Mouse (Mus musculus): ENCODE results near the gene Ranbp1.
"Not testable (repeated sequence)": the region's sequence is repeated elsewhere in the genome, so short reads cannot be mapped to it uniquely, and the experiment has no call there.

The Ranbp1 gene

GRCm38 (mm10) chr16:18248433-18249363 is at the start of gene Ranbp1, which contains the start of gene Trmt2a:
Ranbp1 (minus strand) TSS chr16:18248732.
Trmt2a (plus strand) TSS chr16:18248679.
- in situ Hi-C loops (cut with MboI; ENCODE audit: low pct_unique_long_range_greater_than_20kb in 1 of 2, low sequenced_read_pairs in 2 of 2, unreplicated experiment in 1 of 2): no loop called here

DNA sequence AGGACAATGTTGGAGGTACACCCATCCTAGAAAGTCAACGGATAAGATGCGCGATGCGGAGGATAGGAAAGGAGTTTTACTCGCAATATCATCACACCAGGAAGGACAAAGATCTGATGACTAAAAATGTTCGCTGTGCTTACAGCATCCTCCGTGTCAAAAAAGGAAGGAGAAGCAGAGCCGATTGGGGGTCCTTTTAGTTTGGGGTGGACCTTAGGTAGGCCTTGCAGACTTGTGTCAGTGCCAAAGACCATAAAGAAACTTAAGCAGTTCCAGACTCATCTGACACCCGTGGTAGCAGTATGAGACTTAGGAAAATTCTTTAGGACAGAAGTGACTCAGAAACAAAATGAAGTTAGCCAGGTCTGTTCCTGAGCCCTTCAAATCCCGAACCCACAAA is 41.1 kb upstream of the Ranbp1 start:
- in situ Hi-C loops (cut with MboI; ENCODE audit: low pct_unique_long_range_greater_than_20kb in 1 of 2, low sequenced_read_pairs in 2 of 2, unreplicated experiment in 1 of 2): not testable (repeated sequence)

- in situ Hi-C loops (cut with MboI; ENCODE audit: low pct_unique_long_range_greater_than_20kb in 1 of 2, low sequenced_read_pairs in 2 of 2, unreplicated experiment in 1 of 2): no loop called here
These were observed 40.6 kb upstream of the Ranbp1 start, which contains the start of gene Dgcr8 for GRCm38 (mm10) chr16:18289067-18289588. Dgcr8 (minus strand) TSS chr16:18289246.

- in situ Hi-C loops (cut with MboI; ENCODE audit: low pct_unique_long_range_greater_than_20kb in 1 of 2, low sequenced_read_pairs in 2 of 2, unreplicated experiment in 1 of 2): no loop called here
These were observed 40.1 kb upstream of the Ranbp1 start for GRCm38 (mm10) chr16:18288581-18289061.

GRCm38 (mm10) chr16:18288166-18288565 is 39.6 kb upstream of the Ranbp1 start:
- in situ Hi-C loops (cut with MboI; ENCODE audit: low pct_unique_long_range_greater_than_20kb in 1 of 2, low sequenced_read_pairs in 2 of 2, unreplicated experiment in 1 of 2): no loop called here

DNA sequence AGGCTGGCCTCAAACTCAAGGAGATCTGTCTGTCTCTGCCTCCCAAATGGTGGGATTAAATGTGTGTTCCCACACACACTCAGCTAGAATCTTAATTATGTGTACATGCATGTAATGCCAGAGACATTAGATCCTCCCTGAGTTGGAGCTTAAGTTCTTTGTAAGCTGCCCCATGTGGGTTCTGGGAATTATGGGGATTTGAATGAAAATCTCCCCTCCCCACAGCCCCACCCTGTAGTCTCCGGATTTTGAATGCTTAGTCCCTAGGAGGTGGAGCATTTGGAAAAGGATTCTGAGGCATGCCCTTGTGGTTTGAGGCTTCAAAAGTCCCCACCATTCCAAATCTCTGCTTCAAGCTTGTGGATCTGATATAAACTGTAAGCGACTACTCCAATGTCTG is 26.6 kb upstream of the Ranbp1 start:
- in situ Hi-C loops (cut with MboI; ENCODE audit: low pct_unique_long_range_greater_than_20kb in 1 of 2, low sequenced_read_pairs in 2 of 2, unreplicated experiment in 1 of 2): no loop called here

DNA sequence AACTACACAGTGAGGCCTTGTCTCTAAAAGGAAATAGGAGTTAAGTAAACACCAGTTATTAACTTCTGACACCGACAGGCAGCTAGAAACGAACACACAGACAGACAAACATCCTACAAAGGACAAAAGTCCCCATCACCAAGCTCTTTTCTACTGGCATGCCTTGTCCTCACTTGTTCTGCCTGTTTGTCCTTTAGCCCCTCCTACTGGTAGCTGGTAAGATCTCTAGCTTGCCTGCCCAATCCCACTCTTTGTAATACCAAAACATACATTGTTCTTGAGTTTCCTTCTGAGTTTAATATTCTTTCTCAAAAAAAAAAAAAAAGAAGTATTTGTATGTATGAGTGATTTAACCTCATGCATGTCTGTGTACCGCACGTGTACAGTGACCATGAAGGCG is 19.6 kb upstream of the Ranbp1 start:
- in situ Hi-C loops (cut with MboI; ENCODE audit: low pct_unique_long_range_greater_than_20kb in 1 of 2, low sequenced_read_pairs in 2 of 2, unreplicated experiment in 1 of 2): loop anchor here in 1 of 2 experiments (10.0 to 25.0 kb wide), 2 partner anchors 483 to 1381 kb away; partner anchors contain the start of gene Ppm1f

DNA sequence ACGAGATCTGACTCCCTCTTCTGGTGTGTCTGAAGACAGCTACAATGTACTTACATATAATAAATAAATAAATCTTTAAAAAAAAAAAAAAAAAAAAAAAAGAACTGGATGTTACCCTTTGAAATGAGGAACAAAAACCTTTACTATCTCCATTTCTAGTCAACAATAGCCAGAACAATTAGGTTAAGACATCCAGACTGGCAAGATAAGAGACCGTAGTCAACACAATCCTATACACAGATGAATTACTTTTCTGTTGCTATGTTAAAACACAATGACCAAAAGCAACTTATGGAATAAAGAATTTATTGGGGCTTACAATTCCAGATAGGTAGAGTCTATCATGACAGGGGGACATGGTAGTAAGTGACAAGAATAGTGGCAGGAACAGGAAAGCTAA is 16.5 kb upstream of the Ranbp1 start:
- in situ Hi-C loops (cut with MboI; ENCODE audit: low pct_unique_long_range_greater_than_20kb in 1 of 2, low sequenced_read_pairs in 2 of 2, unreplicated experiment in 1 of 2): loop anchor here in 1 of 2 experiments (10.0 to 25.0 kb wide), 2 partner anchors 480 to 1378 kb away; partner anchors contain the start of gene Ppm1f

GRCm38 (mm10) chr16:18258221-18258620 is 9.7 kb upstream of the Ranbp1 start, which contains the start of gene Gm49776:
Gm49776 (minus strand) TSS chr16:18258321.
- in situ Hi-C loops (cut with MboI; ENCODE audit: low pct_unique_long_range_greater_than_20kb in 1 of 2, low sequenced_read_pairs in 2 of 2, unreplicated experiment in 1 of 2): loop anchor here in 1 of 2 experiments (25.0 kb wide), 1 partner anchor 1371 kb away; the partner anchor contains the start of gene Ppm1f

GRCm38 (mm10) chr16:18253866-18254265 is 5.3 kb upstream of the Ranbp1 start:
- in situ Hi-C loops (cut with MboI; ENCODE audit: low pct_unique_long_range_greater_than_20kb in 1 of 2, low sequenced_read_pairs in 2 of 2, unreplicated experiment in 1 of 2): loop anchor here in 1 of 2 experiments (25.0 kb wide), 1 partner anchor 1367 kb away; the partner anchor contains the start of gene Ppm1f

GRCm38 (mm10) chr16:18252736-18253135 is 4.2 kb upstream of the Ranbp1 start:
- in situ Hi-C loops (cut with MboI; ENCODE audit: low pct_unique_long_range_greater_than_20kb in 1 of 2, low sequenced_read_pairs in 2 of 2, unreplicated experiment in 1 of 2): loop anchor here in 1 of 2 experiments (25.0 kb wide), 1 partner anchor 1365 kb away; the partner anchor contains the start of gene Ppm1f

- in situ Hi-C loops (cut with MboI; ENCODE audit: low pct_unique_long_range_greater_than_20kb in 1 of 2, low sequenced_read_pairs in 2 of 2, unreplicated experiment in 1 of 2): loop anchor here in 1 of 2 experiments (25.0 kb wide), 1 partner anchor 1364 kb away; the partner anchor contains the start of gene Ppm1f
These were observed 2.6 kb upstream of the Ranbp1 start for GRCm38 (mm10) chr16:18250828-18251790.

DNA sequence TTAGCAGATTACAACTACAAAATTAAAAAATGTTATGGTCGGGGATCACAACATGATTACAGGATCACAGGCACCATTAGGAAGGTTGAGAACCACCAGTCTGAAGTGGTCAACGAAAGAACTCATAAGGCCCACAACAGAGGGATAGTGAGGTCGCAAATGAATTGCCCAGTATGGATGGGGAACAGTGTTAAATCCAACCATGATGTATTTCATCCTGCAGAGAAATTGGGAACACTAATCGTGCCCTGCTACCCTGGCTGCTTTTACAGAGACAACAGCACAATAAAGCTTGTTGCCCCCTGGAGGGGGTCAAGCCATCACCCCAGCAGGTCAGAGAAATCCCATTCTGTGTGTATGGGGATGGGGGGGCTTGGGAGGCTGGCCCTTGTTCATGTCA is 1.7 kb upstream of the Ranbp1 start:
- in situ Hi-C loops (cut with MboI; ENCODE audit: low pct_unique_long_range_greater_than_20kb in 1 of 2, low sequenced_read_pairs in 2 of 2, unreplicated experiment in 1 of 2): loop anchor here in 1 of 2 experiments (25.0 kb wide), 1 partner anchor 1363 kb away; the partner anchor contains the start of gene Ppm1f

GRCm38 (mm10) chr16:18249364-18249967 is 934 bp upstream of the Ranbp1 start:
- in situ Hi-C loops (cut with MboI; ENCODE audit: low pct_unique_long_range_greater_than_20kb in 1 of 2, low sequenced_read_pairs in 2 of 2, unreplicated experiment in 1 of 2): no loop called here

DNA sequence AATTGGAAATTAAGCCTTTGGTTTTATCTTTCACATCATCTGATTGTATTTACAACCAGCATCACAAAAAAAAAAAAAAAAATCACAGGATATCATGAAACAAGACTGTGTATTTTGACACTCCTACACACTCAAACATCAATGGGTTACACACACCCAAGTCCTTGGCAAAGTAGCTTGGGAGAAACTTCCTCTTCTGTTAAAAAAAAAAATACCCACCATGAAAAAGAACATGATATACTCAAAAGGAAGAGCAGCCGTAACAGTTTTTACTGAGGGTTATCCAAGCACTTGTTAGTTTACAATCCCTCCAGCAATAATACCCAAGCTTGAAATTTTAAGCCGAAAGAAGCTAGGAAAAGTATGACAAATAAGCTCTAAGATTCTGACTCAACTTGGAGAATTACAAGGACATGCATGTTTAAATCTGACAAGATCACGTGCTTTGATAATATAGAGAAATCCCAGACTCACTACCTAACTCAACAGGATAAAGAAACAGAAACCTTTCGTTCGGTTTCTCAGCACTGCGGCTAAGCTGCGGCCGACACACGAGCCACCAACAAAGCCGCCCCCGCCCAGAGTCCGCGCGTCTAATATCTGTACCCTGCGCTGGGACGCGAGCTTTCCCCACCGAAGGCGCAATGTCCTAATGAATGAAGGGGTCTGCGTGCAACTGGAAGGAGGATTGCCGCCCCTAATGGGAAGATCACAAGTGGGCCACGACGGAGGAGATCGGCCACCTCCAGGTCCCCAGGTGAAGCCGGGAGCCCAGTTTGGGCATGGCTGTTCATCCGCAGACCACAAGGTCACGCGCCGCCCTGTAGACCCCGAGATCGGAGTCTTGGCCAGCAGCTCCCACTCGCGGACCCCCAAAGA is 772 bp downstream of the Ranbp1 start:
- in situ Hi-C loops (cut with MboI; ENCODE audit: low pct_unique_long_range_greater_than_20kb in 1 of 2, low sequenced_read_pairs in 2 of 2, unreplicated experiment in 1 of 2): no loop called here

DNA sequence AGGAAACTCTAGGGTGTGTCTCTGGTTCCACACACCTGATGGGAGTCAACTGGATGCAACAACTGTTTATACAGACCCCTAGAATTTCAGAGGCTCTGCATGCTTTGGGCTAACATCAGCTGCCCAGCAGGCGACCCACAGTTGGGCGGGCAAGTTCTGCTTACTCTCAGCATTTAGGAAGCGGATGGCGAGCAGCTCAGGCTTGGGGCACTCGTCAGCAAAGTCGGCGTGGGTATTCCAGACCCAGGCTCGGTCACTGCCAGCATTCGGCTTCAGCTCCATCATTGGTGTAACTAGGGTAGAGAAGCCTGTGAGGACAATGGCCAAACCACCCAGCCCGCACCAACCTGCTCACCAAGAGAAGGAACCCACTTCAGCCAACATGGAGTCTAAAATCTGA is 7.0 kb downstream of the Ranbp1 start:
- in situ Hi-C loops (cut with MboI; ENCODE audit: low pct_unique_long_range_greater_than_20kb in 1 of 2, low sequenced_read_pairs in 2 of 2, unreplicated experiment in 1 of 2): no loop called here
